Mouse (Mus musculus): ENCODE measurements around the gene Armc8.

- TF ChIP-seq CTCF (IDR thresholded peaks at IDR 0.05; ENCODE audit: low read depth, low read length) (no peak), POLR2A (IDR thresholded peaks at IDR 0.05; ENCODE audit: extremely low read depth, insufficient read depth, low read length) (no peak)
Measured at GRCm38 (mm10) chr9:99558824-99559556, 9.7 kb downstream of the Armc8 start.

Data from liver, adult 2 months (tissue).